Mouse (Mus musculus) small intestine, adult 2 months (tissue): Measurements from ENCODE around the gene Nsun4.

Experiments
- CTCF ChIP-seq: fragments of 200-500 bp; IDR thresholded peaks from 2 replicates; pipeline ENCODE4 v1.5.1; 2012; ENCODE audit warnings: low read depth, mild to moderate bottlenecking, control low read depth, inconsistent platforms, low read length, moderate library complexity, mixed read lengths; ENCODE audit not compliant: insufficient replicate concordance, insufficient read length; ENCODE audit errors: extremely low read depth
- POLR2A ChIP-seq: fragments of 200-500 bp; IDR thresholded peaks from 2 replicates; pipeline ENCODE4 v1.6.1; 2012; ENCODE audit warnings: low read depth, mild to moderate bottlenecking, control low read depth, inconsistent platforms, low read length, moderate library complexity

GRCm38 (mm10) chr4:116033374-116033773 is 20.3 kb downstream of the Nsun4 start:
- TF ChIP-seq POLR2A = no peak
- TF ChIP-seq CTCF = no peak
